Mouse (Mus musculus): ENCODE results near the gene Arhgap5. TPM values are rescaled to one million over a fixed set of nuclear protein-coding genes. Genes with fewer than 3 reads are reported as not detected.

The Arhgap5 gene
- polyA plus RNA-seq (2014; fragmentation: Nextera tagmentation; extraction: Ambion mirVana), result 39.7 and 43.9 TPM in 2 replicates

DNA sequence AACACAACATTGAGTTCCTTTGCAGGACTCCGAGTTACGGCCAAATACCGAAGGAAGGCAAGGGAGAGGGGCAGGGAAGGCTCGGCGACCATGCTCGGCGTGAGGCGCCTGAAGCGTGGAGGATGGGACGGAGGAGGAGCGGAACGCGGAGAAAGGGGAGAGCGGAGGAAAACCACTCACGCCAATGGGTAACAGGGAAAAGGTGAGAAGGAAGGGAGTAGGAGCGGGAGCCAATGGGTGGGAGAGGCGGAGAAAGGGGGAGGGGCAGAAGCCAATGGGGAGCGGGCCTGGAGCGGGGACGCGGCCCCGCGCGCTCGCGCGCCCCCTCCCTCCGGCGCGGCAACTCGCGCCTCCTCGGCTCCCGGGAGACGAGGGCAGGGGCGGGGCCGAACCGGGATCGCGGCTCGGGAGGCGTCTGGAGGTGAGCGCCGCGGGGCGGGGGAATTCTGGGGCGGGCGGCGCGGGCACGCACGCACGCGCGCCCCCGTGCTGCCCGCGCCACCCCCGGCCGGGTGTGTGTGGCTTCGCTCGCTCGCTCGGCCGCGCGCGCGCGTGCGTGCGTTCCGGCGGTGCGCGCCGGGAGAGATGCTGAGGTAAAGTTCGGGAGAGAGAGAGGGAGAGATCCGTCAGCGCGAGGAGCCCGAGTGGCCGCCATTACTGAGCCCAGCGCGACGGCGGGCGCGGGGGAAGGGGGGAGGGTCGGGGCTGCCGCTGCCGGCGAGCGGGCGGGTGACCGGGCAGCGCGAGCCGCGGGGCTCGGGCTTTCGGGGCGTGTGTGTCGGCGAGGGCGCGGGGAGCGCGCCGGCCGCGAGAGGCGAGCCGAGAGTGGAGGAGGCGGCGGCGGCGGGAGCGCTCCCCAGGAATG, at the start of gene Arhgap5:
Gene Arhgap5 (plus strand): TSS at position 517 of the 865 bp plus-strand sequence.
- peak within 1 kb of the TSS; percentile 99 for H3K27ac ChIP-seq (ENCODE audit: low read depth, low read length)
- DNase-seq (ENCODE audit: low spot score), result peak; percentile 98
- H3K4me1 ChIP-seq (ENCODE audit: control insufficient read depth, insufficient read depth, low read length), result peaks cover 7% of the 10 kb centered on the region
- no peaks in the 10 kb centered on the region for H3K27me3 ChIP-seq (replicated peaks; ENCODE audit: control insufficient read depth, insufficient read depth, low read length)
- peak within 1 kb of the TSS; percentile 98 for H3K9ac ChIP-seq (ENCODE audit: low read length)
- ATAC-seq, result peak; percentile 95
- under 1% methylated on average over 60 of the region's 119 CpGs for WGBS
- H3K4me3 ChIP-seq (ENCODE audit: low read depth, low read length), result peak within 1 kb of the TSS; percentile 99
- H3K36me3 ChIP-seq (ENCODE audit: control insufficient read depth, insufficient read depth, low read length), result no peaks in the 10 kb centered on the region
- no peaks in the 10 kb centered on the region for H3K9me3 ChIP-seq (replicated peaks; ENCODE audit: control insufficient read depth, low read length)
- peak within 1 kb of the TSS; percentile 70 for H3K4me2 ChIP-seq (ENCODE audit: low read length)

DNA sequence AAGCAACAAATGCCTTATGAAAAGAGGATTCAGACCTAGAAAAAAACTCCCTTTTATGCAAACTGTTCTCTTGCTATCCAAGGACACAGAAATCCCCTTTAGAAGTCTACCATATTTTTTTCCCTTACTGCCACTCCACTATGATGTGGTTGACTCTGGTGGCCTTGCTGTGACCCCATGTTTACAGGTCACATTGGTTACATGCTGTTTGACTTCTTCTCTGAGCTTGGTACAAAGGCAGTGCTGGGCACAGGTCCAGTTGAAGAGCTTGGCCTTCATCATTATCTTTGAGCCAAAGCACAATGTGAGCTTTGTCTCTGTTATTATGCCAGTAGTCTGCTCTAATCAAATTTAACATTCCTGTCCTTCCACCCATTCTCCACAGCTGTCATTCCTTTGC, 39.2 kb upstream of the Arhgap5 start:
- no peak overlapping the region for H3K9ac ChIP-seq (ENCODE audit: low read length)
- no peak overlapping the region for H3K4me2 ChIP-seq (ENCODE audit: low read length)
- no peaks in the 10 kb centered on the region for H3K36me3 ChIP-seq (ENCODE audit: control insufficient read depth, insufficient read depth, low read length)
- no peak for DNase-seq (ENCODE audit: low spot score)
- no peaks in the 10 kb centered on the region for H3K4me1 ChIP-seq (ENCODE audit: control insufficient read depth, insufficient read depth, low read length)
- no peak overlapping the region for H3K4me3 ChIP-seq (ENCODE audit: low read depth, low read length)
- H3K27me3 ChIP-seq (replicated peaks; ENCODE audit: control insufficient read depth, insufficient read depth, low read length), result no peaks in the 10 kb centered on the region
- H3K9me3 ChIP-seq (replicated peaks; ENCODE audit: control insufficient read depth, low read length), result no peaks in the 10 kb centered on the region
- no peak overlapping the region for H3K27ac ChIP-seq (ENCODE audit: low read depth, low read length)
- no peak for ATAC-seq

DNA sequence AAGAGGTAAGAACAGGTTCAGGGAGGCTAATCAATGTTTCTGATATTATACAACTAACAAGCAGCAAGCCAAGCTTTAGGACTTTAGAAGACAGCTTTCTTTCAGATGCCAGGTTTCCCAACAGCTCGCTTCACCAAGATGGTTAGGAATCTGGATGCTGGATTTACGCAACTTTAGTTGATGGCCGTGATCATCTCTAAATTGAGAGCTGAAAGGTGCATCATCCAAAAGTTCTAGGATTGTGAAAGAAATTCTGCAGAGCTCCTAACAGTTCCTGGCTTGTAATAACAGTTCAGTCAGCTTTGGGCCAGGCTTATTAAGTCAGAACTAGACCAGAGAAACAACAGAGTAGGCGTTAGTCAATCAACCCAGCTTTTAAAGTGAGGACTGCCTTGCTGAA, 32.2 kb upstream of the Arhgap5 start:
- DNase-seq (ENCODE audit: low spot score) (no peak), ATAC-seq (no peak)
- WGBS, result 78% methylated on average over 4 of the region's 4 CpGs
- no peak overlapping the region for H3K9ac ChIP-seq (ENCODE audit: low read length)
- H3K27ac ChIP-seq (ENCODE audit: low read depth, low read length), result no peak overlapping the region
- H3K4me1 ChIP-seq (ENCODE audit: control insufficient read depth, insufficient read depth, low read length), result peaks cover 6% of the 10 kb centered on the region; the same call in 1 of the 2 replicates
- H3K27me3 ChIP-seq (replicated peaks; ENCODE audit: control insufficient read depth, insufficient read depth, low read length), result no peaks in the 10 kb centered on the region
- H3K4me3 ChIP-seq (ENCODE audit: low read depth, low read length), result no peak overlapping the region
- no peaks in the 10 kb centered on the region for H3K9me3 ChIP-seq (replicated peaks; ENCODE audit: control insufficient read depth, low read length)
- no peaks in the 10 kb centered on the region for H3K36me3 ChIP-seq (ENCODE audit: control insufficient read depth, insufficient read depth, low read length)
- no peak overlapping the region for H3K4me2 ChIP-seq (ENCODE audit: low read length)

DNA sequence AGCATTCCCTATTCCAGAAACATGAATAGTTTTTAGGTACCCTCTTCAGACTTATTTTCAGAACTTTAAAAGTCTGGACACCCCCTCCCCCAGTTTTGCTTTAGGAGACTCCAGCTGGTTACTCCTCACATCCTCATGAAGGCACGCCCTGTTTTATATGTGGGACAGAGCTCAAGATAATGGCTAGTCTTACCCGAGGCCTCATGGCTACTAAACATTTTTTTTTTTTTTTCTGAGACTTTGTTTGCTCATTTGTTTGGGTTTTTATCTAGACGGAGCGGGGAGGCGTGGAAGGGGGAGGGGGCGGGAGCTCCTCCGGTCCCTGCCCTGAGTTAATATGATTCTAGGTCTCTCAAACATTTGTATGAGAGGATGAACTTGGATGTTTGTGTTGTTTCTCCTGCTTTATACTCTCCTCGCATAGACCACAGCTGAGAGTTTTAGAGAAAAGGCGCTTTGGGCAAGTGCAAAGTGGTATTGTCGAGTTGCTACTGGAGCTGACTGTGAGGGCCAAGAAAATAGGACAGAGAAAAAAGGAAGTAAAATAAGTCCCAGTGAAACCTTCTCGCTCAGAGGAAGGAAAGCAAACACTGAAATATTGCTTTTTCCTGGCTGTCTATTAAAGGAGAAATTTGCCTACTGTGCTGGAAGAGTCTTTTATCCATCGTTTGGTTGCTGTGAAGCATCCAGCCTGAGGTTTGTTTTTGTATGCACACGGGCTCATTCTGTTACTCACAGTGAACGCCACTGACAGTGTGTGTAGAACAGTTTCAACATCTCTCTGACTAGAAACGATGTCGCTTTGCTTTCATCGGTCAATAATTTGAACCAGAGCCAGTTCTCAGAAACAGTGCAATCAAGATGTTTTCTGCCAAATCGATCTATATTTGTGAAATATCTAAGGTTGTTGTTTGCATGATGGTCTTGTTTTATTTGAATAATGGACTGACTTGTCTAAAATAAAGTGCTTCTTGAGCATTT, 29.5 kb upstream of the Arhgap5 start:
- H3K36me3 ChIP-seq (ENCODE audit: control insufficient read depth, insufficient read depth, low read length), result no peaks in the 10 kb centered on the region
- H3K9ac ChIP-seq (ENCODE audit: low read length), result no peak overlapping the region; the same call in 1 of the 2 replicates
- DNase-seq (ENCODE audit: low spot score) (peak; percentile 28), ATAC-seq (no peak)
- no peak overlapping the region for H3K27ac ChIP-seq (ENCODE audit: low read depth, low read length)
- no peaks in the 10 kb centered on the region for H3K9me3 ChIP-seq (replicated peaks; ENCODE audit: control insufficient read depth, low read length)
- 27% methylated on average over 18 of the region's 18 CpGs for WGBS
- peaks cover 6% of the 10 kb centered on the region; the same call in 1 of the 2 replicates for H3K4me1 ChIP-seq (ENCODE audit: control insufficient read depth, insufficient read depth, low read length)
- H3K4me3 ChIP-seq (ENCODE audit: low read depth, low read length), result no peak overlapping the region
- peak overlapping the region; percentile 27 for H3K4me2 ChIP-seq (ENCODE audit: low read length)
- no peaks in the 10 kb centered on the region for H3K27me3 ChIP-seq (replicated peaks; ENCODE audit: control insufficient read depth, insufficient read depth, low read length)

DNA sequence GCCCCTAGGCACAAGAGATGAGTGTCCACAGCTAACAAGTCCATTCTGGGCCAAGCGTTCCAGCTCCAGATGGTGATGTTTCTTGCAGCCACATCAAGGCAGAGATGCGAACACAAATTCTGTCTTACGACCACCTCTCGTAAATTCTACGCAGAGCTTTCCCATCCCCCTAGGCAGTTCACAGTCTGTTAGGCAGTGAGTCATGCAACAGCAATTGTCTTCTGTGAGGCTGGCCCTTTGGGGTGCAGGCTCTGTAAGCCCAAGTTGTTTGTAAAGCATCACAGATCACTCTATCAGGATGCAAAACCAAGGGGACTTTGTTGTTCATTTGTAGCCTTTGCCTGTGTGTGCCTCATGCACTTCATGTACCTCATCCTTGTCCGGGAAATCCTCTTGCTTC, 27.7 kb upstream of the Arhgap5 start:
- WGBS, result 64% methylated on average over 6 of the region's 6 CpGs
- peaks cover 6% of the 10 kb centered on the region; the same call in 1 of the 2 replicates for H3K4me1 ChIP-seq (ENCODE audit: control insufficient read depth, insufficient read depth, low read length)
- no peaks in the 10 kb centered on the region for H3K27me3 ChIP-seq (replicated peaks; ENCODE audit: control insufficient read depth, insufficient read depth, low read length)

DNA sequence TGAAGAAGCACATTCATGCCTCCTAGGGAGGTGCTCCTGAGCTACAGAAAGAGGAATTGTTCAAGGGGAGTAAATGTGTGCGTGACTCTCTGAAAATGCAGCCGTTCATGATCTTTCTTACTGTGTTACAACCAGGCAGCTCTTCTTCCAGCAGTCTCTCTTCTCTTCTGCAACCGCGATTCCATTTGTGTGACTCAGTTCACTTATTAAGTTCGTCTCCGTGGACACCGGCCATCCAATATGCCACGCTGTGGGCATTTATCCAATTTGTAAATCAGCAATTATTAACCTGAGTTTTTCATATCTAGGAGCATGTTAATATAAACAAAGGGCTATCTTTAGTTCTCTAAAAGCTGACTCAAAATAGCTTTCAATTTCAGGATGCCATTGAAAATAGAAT, 25.2 kb upstream of the Arhgap5 start:
- H3K9me3 ChIP-seq (replicated peaks; ENCODE audit: control insufficient read depth, low read length), result no peaks in the 10 kb centered on the region
- no peak overlapping the region for H3K27ac ChIP-seq (ENCODE audit: low read depth, low read length)
- DNase-seq (ENCODE audit: low spot score), result no peak
- H3K4me1 ChIP-seq (ENCODE audit: control insufficient read depth, insufficient read depth, low read length), result peaks cover 6% of the 10 kb centered on the region; the same call in 1 of the 2 replicates
- H3K36me3 ChIP-seq (ENCODE audit: control insufficient read depth, insufficient read depth, low read length), result no peaks in the 10 kb centered on the region
- no peaks in the 10 kb centered on the region for H3K27me3 ChIP-seq (replicated peaks; ENCODE audit: control insufficient read depth, insufficient read depth, low read length)
- H3K9ac ChIP-seq (ENCODE audit: low read length), result no peak overlapping the region
- H3K4me2 ChIP-seq (ENCODE audit: low read length), result no peak overlapping the region
- ATAC-seq, result no peak
- 79% methylated on average over 8 of the region's 8 CpGs for WGBS
- no peak overlapping the region for H3K4me3 ChIP-seq (ENCODE audit: low read depth, low read length)

More for the DNA sequence above, 27.7 kb upstream of the Arhgap5 start:
- H3K9ac ChIP-seq (ENCODE audit: low read length), result no peak overlapping the region
- DNase-seq (ENCODE audit: low spot score) (no peak), ATAC-seq (no peak)
- H3K27ac ChIP-seq (ENCODE audit: low read depth, low read length), result no peak overlapping the region
- H3K4me2 ChIP-seq (ENCODE audit: low read length), result no peak overlapping the region
- no peaks in the 10 kb centered on the region for H3K36me3 ChIP-seq (ENCODE audit: control insufficient read depth, insufficient read depth, low read length)
- H3K4me3 ChIP-seq (ENCODE audit: low read depth, low read length), result no peak overlapping the region
- no peaks in the 10 kb centered on the region for H3K9me3 ChIP-seq (replicated peaks; ENCODE audit: control insufficient read depth, low read length)

DNA sequence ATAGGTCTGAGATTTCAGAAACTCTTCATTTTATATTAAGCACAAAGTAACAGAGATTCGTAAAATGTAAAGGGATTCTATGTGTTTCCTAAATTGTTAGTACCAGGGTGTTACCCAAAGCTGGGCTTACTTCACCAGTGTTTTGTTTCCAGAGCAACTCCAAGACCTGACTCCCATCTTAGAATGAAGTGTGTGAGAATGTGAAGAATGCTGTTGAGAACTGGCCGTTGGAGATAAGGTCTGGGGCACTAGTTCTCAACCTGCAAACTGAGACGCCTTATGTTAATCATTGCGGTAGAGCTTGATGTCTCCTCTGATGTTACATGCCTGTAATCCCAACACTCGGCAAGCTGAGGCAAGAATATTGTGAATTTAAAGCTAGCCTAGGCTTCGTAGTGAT, 24.4 kb upstream of the Arhgap5 start:
- no peak overlapping the region for H3K27ac ChIP-seq (ENCODE audit: low read depth, low read length)
- peaks cover 4% of the 10 kb centered on the region; the same call in 1 of the 2 replicates for H3K4me1 ChIP-seq (ENCODE audit: control insufficient read depth, insufficient read depth, low read length)
- WGBS, result 88% methylated on average over 6 of the region's 6 CpGs
- H3K4me3 ChIP-seq (ENCODE audit: low read depth, low read length), result no peak overlapping the region
- no peaks in the 10 kb centered on the region for H3K9me3 ChIP-seq (replicated peaks; ENCODE audit: control insufficient read depth, low read length)
- H3K9ac ChIP-seq (ENCODE audit: low read length), result no peak overlapping the region
- no peak overlapping the region for H3K4me2 ChIP-seq (ENCODE audit: low read length)
- no peaks in the 10 kb centered on the region for H3K36me3 ChIP-seq (ENCODE audit: control insufficient read depth, insufficient read depth, low read length)
- ATAC-seq (no peak), DNase-seq (ENCODE audit: low spot score) (no peak)
- H3K27me3 ChIP-seq (replicated peaks; ENCODE audit: control insufficient read depth, insufficient read depth, low read length), result no peaks in the 10 kb centered on the region

DNA sequence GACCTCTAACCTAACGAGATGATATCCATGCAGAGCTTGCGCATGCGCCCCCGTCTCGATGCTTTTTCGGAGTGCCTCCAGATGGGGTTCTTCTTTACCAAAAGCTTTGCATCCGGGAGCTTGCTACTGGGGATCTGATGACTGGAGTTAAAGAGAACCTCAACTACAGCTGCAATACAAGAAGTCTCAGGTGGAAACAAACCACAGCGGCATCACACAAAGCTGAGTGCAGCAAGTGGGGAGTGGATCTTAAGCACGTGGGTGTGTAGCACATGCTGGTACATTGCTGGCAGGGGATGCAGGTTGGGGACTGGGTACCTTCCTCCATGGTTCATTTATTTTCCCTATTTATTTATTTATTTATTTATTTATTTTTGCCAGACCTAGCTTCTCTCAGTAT, 22.9 kb upstream of the Arhgap5 start:
- H3K4me3 ChIP-seq (ENCODE audit: low read depth, low read length), result no peak overlapping the region
- H3K4me1 ChIP-seq (ENCODE audit: control insufficient read depth, insufficient read depth, low read length), result no peaks in the 10 kb centered on the region
- WGBS, result 87% methylated on average over 9 of the region's 9 CpGs
- H3K36me3 ChIP-seq (ENCODE audit: control insufficient read depth, insufficient read depth, low read length), result no peaks in the 10 kb centered on the region
- no peak overlapping the region for H3K9ac ChIP-seq (ENCODE audit: low read length)
- no peak overlapping the region for H3K27ac ChIP-seq (ENCODE audit: low read depth, low read length)
- no peak for DNase-seq (ENCODE audit: low spot score)
- H3K27me3 ChIP-seq (replicated peaks; ENCODE audit: control insufficient read depth, insufficient read depth, low read length), result no peaks in the 10 kb centered on the region
- H3K9me3 ChIP-seq (replicated peaks; ENCODE audit: control insufficient read depth, low read length), result no peaks in the 10 kb centered on the region
- no peak overlapping the region for H3K4me2 ChIP-seq (ENCODE audit: low read length)
- ATAC-seq, result no peak

Measured in forebrain, embryonic 14.5 days (tissue).